Mouse (Mus musculus) forebrain, embryonic 11.5 days (tissue): ENCODE data around the gene Asic2. TPM values are rescaled to one million over a fixed set of nuclear protein-coding genes. Genes with fewer than 3 reads are reported as not detected.

Experiments
- ATAC-seq: fragments of 200-750 bp; cut with Nextera tagmentation; replicated peaks from 2 replicates; pipeline ENCODE4 v1.8.0; 2017; ENCODE audit warnings: moderate TSS enrichment; ENCODE audit not compliant: low FRiP score
- DNase-seq: peaks from one replicate; pipeline ENCODE4 v3.0.0-alpha.2; 2017; ENCODE audit warnings: low spot score
- H3K27ac ChIP-seq: fragments of 300-500 bp; sonication (generic); 2 replicates; pipeline ENCODE4 v1.5.1; 2014; ENCODE audit warnings: low read depth, low read length
- H3K27me3 ChIP-seq: fragments of 300-500 bp; sonication (generic); 2 replicates; pipeline ENCODE4 v1.6.1; 2014; ENCODE audit warnings: mild to moderate bottlenecking, low read length, mixed read lengths; ENCODE audit not compliant: control insufficient read depth, insufficient read depth
- H3K36me3 ChIP-seq: fragments of 300-500 bp; sonication (generic); 2 replicates; pipeline ENCODE4 v1.6.1; 2014; ENCODE audit warnings: mild to moderate bottlenecking, low read length, moderate library complexity, mixed read lengths; ENCODE audit not compliant: control insufficient read depth, insufficient read depth
- H3K4me1 ChIP-seq: fragments of 300-500 bp; sonication (generic); replicated peaks from 2 replicates; pipeline ENCODE4 v1.6.1; 2014; ENCODE audit warnings: low read length, mixed read lengths; ENCODE audit not compliant: control insufficient read depth, insufficient read depth
- H3K4me2 ChIP-seq: fragments of 300-500 bp; sonication (generic); 2 replicates; pipeline ENCODE4 v1.6.1; 2014; ENCODE audit warnings: low read depth, mild to moderate bottlenecking, low read length, moderate library complexity, mixed read lengths; ENCODE audit not compliant: severe bottlenecking
- H3K4me3 ChIP-seq: fragments of 300-500 bp; sonication (generic); 2 replicates; pipeline ENCODE4 v1.5.1; 2014; ENCODE audit warnings: low read depth, low read length
- H3K9ac ChIP-seq: fragments of 300-500 bp; sonication (generic); 2 replicates; pipeline ENCODE4 v1.6.1; 2014; ENCODE audit warnings: low read length
- H3K9me3 ChIP-seq: fragments of 300-500 bp; sonication (generic); 2 replicates; pipeline ENCODE4 v1.6.1; 2016; ENCODE audit warnings: low read length, mixed read lengths; ENCODE audit not compliant: control insufficient read depth
- WGBS: fragments of 180-500 bp; shearing (Covaris S2); extraction: QIAGEN DNeasy Blood & Tissue Kit; methylation state at CpG from one replicate; pipeline ENCODE4 v1.1.7; 2014; 5-methylcytosine and 5-hydroxymethylcytosine counted together
- polyA plus RNA-seq: library from polyadenylated mRNA; unstranded; fragments of >200 nt; fragmentation: Nextera tagmentation; extraction: Ambion mirVana; gene quantifications from 2 replicates; pipeline ENCODE4 v1.2.1, GENCODE M21; 2014

Asic2 gene
- polyA plus RNA-seq, 1 experiment from 2014 or later = 0.94 TPM

DNA sequence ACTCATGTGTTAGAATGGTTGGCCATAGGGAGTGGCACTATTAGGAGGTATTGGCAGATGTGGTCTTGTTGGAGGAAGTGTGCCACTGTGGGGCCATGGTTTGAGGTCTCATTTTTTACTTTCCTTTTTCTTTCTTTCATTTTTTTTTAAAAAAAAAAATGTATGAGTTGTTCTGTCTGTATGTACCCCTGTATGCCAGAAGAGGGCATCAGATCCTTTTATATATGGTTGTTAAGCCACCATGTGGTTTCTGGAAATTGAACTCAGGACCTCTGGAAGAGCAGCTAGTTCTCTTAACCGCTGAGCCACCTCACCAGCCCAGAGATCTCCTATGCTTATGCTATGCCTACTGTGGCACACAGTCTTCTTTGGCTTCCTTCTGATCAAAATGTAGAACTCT lies 1129.5 kb downstream of the Asic2 start:
- DNase-seq = no peak
- 77% methylated on average over 1 of the region's 1 CpGs for WGBS
- Histone ChIP-seq H3K4me3 (no peak overlapping the region), H3K9ac (no peak overlapping the region), H3K4me2 (no peak overlapping the region), H3K36me3 (no peaks in the 10 kb centered on the region), H3K27ac (no peak overlapping the region), H3K27me3 (no peaks in the 10 kb centered on the region), H3K9me3 (no peaks in the 10 kb centered on the region), H3K4me1 (no peaks in the 10 kb centered on the region)
- ATAC-seq = no peak

DNA sequence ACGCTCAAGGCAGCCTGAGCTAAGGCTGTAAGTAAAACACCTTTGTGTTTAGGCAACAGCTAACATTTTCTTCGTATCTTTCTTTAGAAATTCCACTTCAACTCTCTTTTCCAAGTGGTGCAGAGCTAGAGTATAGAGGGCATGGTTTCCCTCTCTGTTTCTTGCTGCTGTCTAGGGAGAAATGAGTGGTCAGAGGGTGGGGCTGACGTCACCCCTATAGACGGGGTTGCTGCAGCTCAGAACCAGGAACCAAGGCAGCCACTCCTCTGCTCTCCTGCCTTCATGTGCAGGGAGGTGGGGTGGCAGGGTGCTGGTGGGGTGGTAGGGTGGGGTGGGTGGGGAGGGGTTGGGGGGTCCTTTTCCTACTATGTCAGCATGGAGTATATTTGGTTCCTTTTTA lies 1132.4 kb downstream of the Asic2 start:
- Histone ChIP-seq H3K27ac (no peak overlapping the region), H3K4me2 (no peak overlapping the region), H3K9ac (no peak overlapping the region), H3K36me3 (no peaks in the 10 kb centered on the region), H3K27me3 (no peaks in the 10 kb centered on the region), H3K4me1 (no peaks in the 10 kb centered on the region), H3K4me3 (no peak overlapping the region), H3K9me3 (no peaks in the 10 kb centered on the region)
- DNase-seq (no peak), ATAC-seq (no peak)
- WGBS = 78% methylated on average over 4 of the region's 4 CpGs

DNA sequence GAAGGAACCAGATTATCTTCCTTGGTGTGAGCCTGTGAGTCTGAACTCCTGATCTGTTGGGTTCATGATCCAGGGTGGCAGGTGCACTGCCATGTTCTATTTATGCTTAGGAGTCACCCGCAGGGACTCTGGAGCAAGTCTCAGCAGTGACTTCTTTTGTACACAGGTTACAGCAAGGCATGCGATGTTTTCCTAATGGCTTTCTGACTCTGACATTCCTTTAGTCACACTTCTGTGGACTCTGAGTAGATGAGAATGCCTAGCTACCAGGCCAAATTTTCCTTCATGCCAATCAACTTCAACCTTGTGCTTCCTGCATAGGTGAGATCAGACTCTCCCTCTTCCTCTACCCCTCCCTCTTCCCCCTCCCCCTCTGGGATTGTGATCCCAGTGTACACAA lies 1132.9 kb downstream of the Asic2 start:
- whole genome bisulfite sequencing = 88% methylated on average over 2 of the region's 2 CpGs
- no peaks in the 10 kb centered on the region for H3K4me1 ChIP-seq

More for the DNA sequence above, 1132.9 kb downstream of the Asic2 start:
- DNase-seq = no peak
- no peak for ATAC-seq
- no peak overlapping the region for H3K4me2 ChIP-seq
- no peaks in the 10 kb centered on the region for H3K27me3 ChIP-seq
- no peak overlapping the region for H3K4me3 ChIP-seq
- H3K9ac ChIP-seq = no peak overlapping the region
- H3K9me3 ChIP-seq = no peaks in the 10 kb centered on the region
- H3K27ac ChIP-seq = no peak overlapping the region
- no peaks in the 10 kb centered on the region for H3K36me3 ChIP-seq

Other genes with a start within 250 kb of the Asic2 start
- not detected in 2 replicates for gene 5530401A14Rik, start 107.8 kb downstream of the Asic2 start, polyA plus RNA-seq
- 0.47 and 0.88 TPM in 2 replicates for gene Ccl2, start 67.1 kb upstream of the Asic2 start, polyA plus RNA-seq
- not detected in 2 replicates for gene Gm17268, start 70.1 kb upstream of the Asic2 start, polyA plus RNA-seq
- gene Ccl7, start 77.3 kb upstream of the Asic2 start, polyA plus RNA-seq = 0.57 TPM in 1 of 2 replicates, not detected in the other
- not detected in 2 replicates for gene Ccl11, start 89.4 kb upstream of the Asic2 start, polyA plus RNA-seq
- gene Ccl12, start 133.4 kb upstream of the Asic2 start, polyA plus RNA-seq = 0.87 and 0.91 TPM in 2 replicates
- not detected in 2 replicates for gene Ccl8, start 146.7 kb upstream of the Asic2 start, polyA plus RNA-seq